Mouse (Mus musculus): Measurements from ENCODE around the gene Phlpp1. TPM values are rescaled to one million over a fixed set of nuclear protein-coding genes. Genes with fewer than 3 reads are reported as not detected.

Phlpp1 gene
- 1.3 and 1.5 TPM in 2 replicates for polyA plus RNA-seq (2015; fragmentation: Nextera tagmentation; extraction: Ambion mirVana)

DNA sequence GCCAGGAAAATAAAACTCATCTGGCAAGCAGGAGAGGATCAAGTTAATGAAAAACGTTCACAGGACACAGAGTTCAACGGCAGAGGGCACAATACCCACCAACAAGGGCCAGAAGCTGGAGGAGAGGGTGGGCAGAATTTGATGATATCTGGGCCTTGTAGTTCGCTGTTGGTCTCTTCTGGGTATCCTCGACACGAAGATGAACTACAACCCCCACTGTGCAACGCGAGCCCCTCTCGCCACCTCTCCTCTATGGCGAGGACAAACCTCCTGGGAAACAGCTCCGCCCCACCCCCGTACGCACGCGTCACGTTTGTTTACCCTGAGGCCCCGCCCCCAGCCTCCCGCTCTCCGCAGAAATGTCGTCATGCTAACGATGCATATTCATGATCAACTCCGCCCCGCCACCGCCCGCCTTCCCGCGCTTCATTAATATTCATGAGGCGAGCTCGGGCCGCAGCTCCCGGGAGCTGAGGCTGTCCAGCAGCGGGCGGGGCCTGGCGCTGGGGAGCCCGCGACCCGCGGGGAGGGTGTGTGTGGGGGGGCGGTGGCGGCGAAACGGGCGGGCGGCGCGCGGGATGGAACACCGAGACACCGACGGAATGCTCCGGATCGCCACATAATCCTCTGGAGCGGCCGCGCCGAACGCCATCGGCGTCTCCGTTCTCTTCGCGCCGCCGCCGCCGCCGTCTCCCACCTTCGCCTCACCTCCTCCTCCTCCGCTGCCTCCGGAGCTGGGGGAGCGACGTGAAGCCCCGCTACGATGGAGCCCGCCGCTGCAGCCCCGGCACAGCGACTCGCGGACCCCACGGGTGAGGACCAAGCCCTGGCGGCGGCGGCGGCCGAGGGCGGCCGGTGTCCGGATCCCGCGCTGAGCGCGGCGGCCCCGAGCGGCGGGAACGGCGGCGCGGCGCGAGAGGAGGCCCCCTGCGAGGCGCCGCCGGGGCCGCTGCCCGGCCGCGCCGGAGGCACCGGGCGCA lies at the start of gene Phlpp1:
Phlpp1 (plus strand) TSS at position 512 of the 980 bp plus-strand sequence.
- H3K36me3 ChIP-seq (ENCODE audit: control insufficient read depth, insufficient read depth, low read length), result no peaks in the 10 kb centered on the region
- H3K27ac ChIP-seq (replicated peaks), result peak within 1 kb of the TSS; percentile 92
- H3K9me3 ChIP-seq (ENCODE audit: control insufficient read depth, low read length), result no peaks in the 10 kb centered on the region
- peak; percentile 85 for TF ChIP-seq CTCF (IDR thresholded peaks at IDR 0.05; ENCODE audit: low read depth)
- no peak for TF ChIP-seq EP300 (optimal IDR thresholded peaks at IDR 0.05)
- peak within 1 kb of the TSS; percentile 86 for H3K9ac ChIP-seq (ENCODE audit: low read length)
- H3K4me3 ChIP-seq (ENCODE audit: low read depth, low read length), result peak within 1 kb of the TSS; percentile 83
- WGBS, result under 1% methylated on average over 71 of the region's 113 CpGs
- ATAC-seq (ENCODE audit: low FRiP score, low TSS enrichment), result peak; percentile 99
- peaks cover 6% of the 10 kb centered on the region; the same call in 1 of the 2 replicates for H3K4me1 ChIP-seq (replicated peaks; ENCODE audit: control insufficient read depth, insufficient read depth)
- H3K4me2 ChIP-seq (replicated peaks; ENCODE audit: low read depth), result peak within 1 kb of the TSS; percentile 91
- DNase-seq (ENCODE audit: low spot score), result peak; percentile 100
- no peaks in the 10 kb centered on the region for H3K27me3 ChIP-seq (ENCODE audit: control insufficient read depth, insufficient read depth, low read length)

- WGBS, result 79% methylated on average over 3 of the region's 3 CpGs
- Histone ChIP-seq H3K9me3 (ENCODE audit: control insufficient read depth, low read length) (no peaks in the 10 kb centered on the region), H3K4me3 (ENCODE audit: low read depth, low read length) (no peak overlapping the region), H3K27me3 (ENCODE audit: control insufficient read depth, insufficient read depth, low read length) (no peaks in the 10 kb centered on the region), H3K9ac (ENCODE audit: low read length) (no peak overlapping the region), H3K4me2 (replicated peaks; ENCODE audit: low read depth) (no peak overlapping the region), H3K4me1 (replicated peaks; ENCODE audit: control insufficient read depth, insufficient read depth) (no peaks in the 10 kb centered on the region), H3K36me3 (ENCODE audit: control insufficient read depth, insufficient read depth, low read length) (no peaks in the 10 kb centered on the region), H3K27ac (replicated peaks) (no peak overlapping the region)
- no peak for TF ChIP-seq EP300 (optimal IDR thresholded peaks at IDR 0.05)
- no peak for TF ChIP-seq CTCF (IDR thresholded peaks at IDR 0.05; ENCODE audit: low read depth)
- ATAC-seq (ENCODE audit: low FRiP score, low TSS enrichment), result no peak
- DNase-seq (ENCODE audit: low spot score), result no peak
These were observed 45.0 kb upstream of the Phlpp1 start for GRCm38 (mm10) chr1:106126601-106127000.

DNA sequence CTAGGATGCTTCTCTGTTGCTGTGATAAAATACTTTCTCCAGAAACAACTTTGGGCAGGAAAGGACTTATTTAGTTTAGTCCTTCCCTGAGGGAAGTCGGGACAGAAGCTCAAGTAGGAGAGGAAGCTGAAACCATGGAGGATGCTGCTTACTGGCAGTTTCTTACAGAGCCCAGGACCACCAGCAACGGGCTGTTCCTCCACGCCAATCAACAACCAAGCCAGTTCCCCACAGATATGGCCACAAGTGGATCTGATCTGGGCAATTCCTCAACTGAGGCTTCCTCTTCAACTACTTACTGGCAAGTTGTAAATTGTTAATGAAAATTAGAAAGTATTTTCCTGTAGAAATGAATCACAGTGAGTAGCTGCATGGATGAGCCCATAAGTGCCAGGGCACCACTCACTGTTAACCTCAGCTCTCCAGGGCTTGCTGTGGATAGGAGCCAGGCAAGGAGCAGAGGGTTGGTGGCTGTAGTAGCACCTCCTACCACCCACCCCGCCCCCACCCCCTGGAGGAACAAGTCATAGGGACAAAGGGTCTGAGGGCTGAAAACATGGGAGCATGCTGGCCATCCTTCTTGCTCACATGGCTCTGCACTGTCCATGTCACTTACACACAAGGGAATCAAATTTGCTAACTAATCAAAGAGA lies 39.7 kb upstream of the Phlpp1 start:
- no peaks in the 10 kb centered on the region for H3K36me3 ChIP-seq (ENCODE audit: control insufficient read depth, insufficient read depth, low read length)
- no peaks in the 10 kb centered on the region for H3K4me1 ChIP-seq (replicated peaks; ENCODE audit: control insufficient read depth, insufficient read depth)
- H3K4me3 ChIP-seq (ENCODE audit: low read depth, low read length), result no peak overlapping the region
- H3K4me2 ChIP-seq (replicated peaks; ENCODE audit: low read depth), result no peak overlapping the region
- ATAC-seq (ENCODE audit: low FRiP score, low TSS enrichment) (no peak), DNase-seq (ENCODE audit: low spot score) (no peak)
- 64% methylated on average over 4 of the region's 4 CpGs for WGBS
- H3K9ac ChIP-seq (ENCODE audit: low read length), result no peak overlapping the region
- no peaks in the 10 kb centered on the region for H3K9me3 ChIP-seq (ENCODE audit: control insufficient read depth, low read length)
- no peaks in the 10 kb centered on the region for H3K27me3 ChIP-seq (ENCODE audit: control insufficient read depth, insufficient read depth, low read length)
- TF ChIP-seq EP300 (optimal IDR thresholded peaks at IDR 0.05) (no peak), CTCF (IDR thresholded peaks at IDR 0.05; ENCODE audit: low read depth) (no peak)
- H3K27ac ChIP-seq (replicated peaks), result no peak overlapping the region

GRCm38 (mm10) chr1:106132350-106132700 lies 39.2 kb upstream of the Phlpp1 start:
- DNase-seq (ENCODE audit: low spot score), result no peak
- H3K9me3 ChIP-seq (ENCODE audit: control insufficient read depth, low read length), result no peaks in the 10 kb centered on the region
- no peak for TF ChIP-seq EP300 (optimal IDR thresholded peaks at IDR 0.05)
- TF ChIP-seq CTCF (IDR thresholded peaks at IDR 0.05; ENCODE audit: low read depth), result no peak
- no peaks in the 10 kb centered on the region for H3K36me3 ChIP-seq (ENCODE audit: control insufficient read depth, insufficient read depth, low read length)
- no peak overlapping the region for H3K9ac ChIP-seq (ENCODE audit: low read length)
- ATAC-seq (ENCODE audit: low FRiP score, low TSS enrichment), result no peak
- no peaks in the 10 kb centered on the region for H3K4me1 ChIP-seq (replicated peaks; ENCODE audit: control insufficient read depth, insufficient read depth)
- H3K4me3 ChIP-seq (ENCODE audit: low read depth, low read length), result no peak overlapping the region
- 54% methylated on average over 4 of the region's 4 CpGs for whole genome bisulfite sequencing
- no peak overlapping the region for H3K27ac ChIP-seq (replicated peaks)
- H3K27me3 ChIP-seq (ENCODE audit: control insufficient read depth, insufficient read depth, low read length), result no peaks in the 10 kb centered on the region
- no peak overlapping the region for H3K4me2 ChIP-seq (replicated peaks; ENCODE audit: low read depth)

DNA sequence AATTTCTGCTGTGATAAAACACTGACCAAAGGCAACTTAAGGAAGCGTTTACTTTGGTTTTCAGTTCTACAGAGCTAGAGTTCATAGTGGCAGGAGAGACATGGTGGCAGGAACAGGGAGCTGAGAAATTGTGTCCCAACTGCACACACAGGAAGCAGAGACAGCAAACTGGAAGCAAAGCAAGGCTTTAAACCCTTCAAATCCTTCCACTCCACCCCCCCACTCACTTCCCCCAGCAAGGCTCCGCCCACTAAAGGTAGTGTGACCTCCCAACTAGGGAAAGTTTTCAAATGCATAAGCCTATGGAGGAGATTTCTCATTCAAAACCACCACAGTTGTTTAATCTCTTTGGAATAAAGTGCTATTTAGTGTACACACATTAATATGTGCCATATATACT lies 32.9 kb upstream of the Phlpp1 start:
- no peak overlapping the region for H3K4me3 ChIP-seq (ENCODE audit: low read depth, low read length)
- DNase-seq (ENCODE audit: low spot score) (no peak), ATAC-seq (ENCODE audit: low FRiP score, low TSS enrichment) (no peak)
- H3K4me1 ChIP-seq (replicated peaks; ENCODE audit: control insufficient read depth, insufficient read depth), result no peaks in the 10 kb centered on the region
- no peaks in the 10 kb centered on the region for H3K9me3 ChIP-seq (ENCODE audit: control insufficient read depth, low read length)
- H3K27ac ChIP-seq (replicated peaks), result no peak overlapping the region
- H3K27me3 ChIP-seq (ENCODE audit: control insufficient read depth, insufficient read depth, low read length), result no peaks in the 10 kb centered on the region
- no peak overlapping the region for H3K9ac ChIP-seq (ENCODE audit: low read length)
- no peak overlapping the region for H3K4me2 ChIP-seq (replicated peaks; ENCODE audit: low read depth)
- no peaks in the 10 kb centered on the region for H3K36me3 ChIP-seq (ENCODE audit: control insufficient read depth, insufficient read depth, low read length)
- TF ChIP-seq CTCF (IDR thresholded peaks at IDR 0.05; ENCODE audit: low read depth) (no peak), EP300 (optimal IDR thresholded peaks at IDR 0.05) (no peak)
- WGBS, result 94% methylated on average over 2 of the region's 2 CpGs
